Mouse (Mus musculus) C2C12 (cell line): Measurements from ENCODE around the gene Ndufa4l2.
A peak's percentile ranks its signal among the peaks of the same experiment; 100 is the strongest.

ENCODE experiments used
- CEBPB ChIP-seq: IDR thresholded peaks from one replicate; pipeline ENCODE4 v1.6.1; 2011; ENCODE audit warnings: low read depth, mild to moderate bottlenecking, control low read depth, moderate library complexity
- CTCF ChIP-seq: IDR thresholded peaks from one replicate; pipeline ENCODE4 v1.5.1; 2011; ENCODE audit not compliant: control insufficient read depth, insufficient read depth, insufficient read length
- MAX ChIP-seq: IDR thresholded peaks from one replicate; pipeline ENCODE4 v1.6.1; 2011; ENCODE audit warnings: mild to moderate bottlenecking, control low read depth
- USF1 ChIP-seq: IDR thresholded peaks from one replicate; pipeline ENCODE4 v1.6.1; 2011; ENCODE audit warnings: low read depth, mild to moderate bottlenecking, control low read depth, moderate library complexity

DNA sequence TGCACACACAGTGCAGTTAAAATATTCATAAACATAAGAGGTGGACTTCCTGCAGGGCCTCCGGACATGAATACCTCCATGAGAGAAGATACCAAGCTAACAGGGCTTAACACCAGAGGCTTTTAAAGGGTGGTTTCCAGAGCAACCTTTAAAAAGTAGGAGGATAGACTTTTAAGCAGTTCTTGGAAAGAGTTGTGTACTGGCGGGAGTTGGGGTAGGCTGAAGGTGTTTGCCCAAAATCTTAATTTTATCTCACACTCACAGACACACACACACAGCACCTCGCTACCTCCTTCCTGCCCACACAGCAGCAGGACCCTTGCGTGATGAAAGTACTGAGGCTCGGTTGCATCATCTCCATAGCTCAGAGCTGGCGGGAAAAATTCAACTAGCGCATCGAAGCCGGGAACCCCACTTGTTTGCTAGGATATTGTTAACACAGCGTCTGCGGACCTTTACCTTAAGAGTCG lies 6.9 kb downstream of the Ndufa4l2 start:
- no peak for TF ChIP-seq CTCF
- no peak for TF ChIP-seq USF1
- TF ChIP-seq MAX = no peak
- TF ChIP-seq CEBPB = peak; percentile 87
